Mouse (Mus musculus) embryonic facial prominence, embryonic 15.5 days (tissue): ENCODE measurements around the gene 6330409D20Rik. TPM values are rescaled to one million over a fixed set of nuclear protein-coding genes. Genes with fewer than 3 reads are reported as not detected.
A peak's percentile ranks its signal among the peaks of the same experiment; 100 is the strongest.

Experiments
- ATAC-seq: fragments of 200-750 bp; cut with Nextera tagmentation; 2 replicates; pipeline ENCODE4 v1.8.0; 2017; ENCODE audit warnings: low read depth, moderate TSS enrichment; ENCODE audit not compliant: insufficient number of reproducible peaks, low FRiP score, low TSS enrichment
- H3K27ac ChIP-seq: fragments of 300-500 bp; sonication (generic); replicated peaks from 2 replicates; pipeline ENCODE4 v1.5.1; 2015; ENCODE audit warnings: mild to moderate bottlenecking, inconsistent platforms
- H3K27me3 ChIP-seq: fragments of 300-500 bp; sonication (generic); 2 replicates; pipeline ENCODE4 v1.6.1; 2015; ENCODE audit warnings: inconsistent platforms
- H3K36me3 ChIP-seq: fragments of 300-500 bp; sonication (generic); 2 replicates; pipeline ENCODE4 v1.6.1; 2015; ENCODE audit warnings: mild to moderate bottlenecking, inconsistent platforms
- H3K4me1 ChIP-seq: fragments of 300-500 bp; sonication (generic); 2 replicates; pipeline ENCODE4 v1.6.1; 2015; ENCODE audit warnings: inconsistent platforms
- H3K4me2 ChIP-seq: fragments of 300-500 bp; sonication (generic); replicated peaks from 2 replicates; pipeline ENCODE4 v1.6.1; 2015; ENCODE audit warnings: mild to moderate bottlenecking, inconsistent platforms
- H3K4me3 ChIP-seq: fragments of 300-500 bp; sonication (generic); replicated peaks from 2 replicates; pipeline ENCODE4 v1.5.1; 2015; ENCODE audit warnings: mild to moderate bottlenecking, inconsistent platforms
- H3K9ac ChIP-seq: fragments of 300-500 bp; sonication (generic); 2 replicates; pipeline ENCODE4 v1.6.1; 2015; ENCODE audit warnings: inconsistent platforms
- H3K9me3 ChIP-seq: fragments of 300-500 bp; sonication (generic); replicated peaks from 2 replicates; pipeline ENCODE4 v1.6.1; 2016; ENCODE audit warnings: inconsistent platforms
- WGBS: fragments of 180-500 bp; shearing (Covaris S2); methylation state at CpG from one replicate; pipeline ENCODE4 v1.1.7; 2015; 5-methylcytosine and 5-hydroxymethylcytosine counted together
- polyA plus RNA-seq: library from polyadenylated mRNA; unstranded; fragments of >200 nt; fragmentation: Nextera tagmentation; extraction: Ambion mirVana; gene quantifications from 2 replicates; pipeline ENCODE4 v1.2.1, GENCODE M21; 2015

Gene 6330409D20Rik
- polyA plus RNA-seq, 1 experiment from 2014 or later = 0.32 TPM

- H3K27ac ChIP-seq = no peak overlapping the region
- no peak for ATAC-seq
- 45% methylated on average over 3 of the region's 3 CpGs for WGBS
- H3K4me3 ChIP-seq = no peak overlapping the region
- no peaks in the 10 kb centered on the region for H3K9me3 ChIP-seq
- peaks cover 8% of the 10 kb centered on the region for H3K27me3 ChIP-seq
- no peak overlapping the region for H3K4me2 ChIP-seq
- no peak overlapping the region for H3K9ac ChIP-seq
- H3K4me1 ChIP-seq = peaks cover 27% of the 10 kb centered on the region
- H3K36me3 ChIP-seq = no peaks in the 10 kb centered on the region
These were observed 4.4 kb downstream of the 6330409D20Rik start for GRCm38 (mm10) chr2:32736306-32736829.

DNA sequence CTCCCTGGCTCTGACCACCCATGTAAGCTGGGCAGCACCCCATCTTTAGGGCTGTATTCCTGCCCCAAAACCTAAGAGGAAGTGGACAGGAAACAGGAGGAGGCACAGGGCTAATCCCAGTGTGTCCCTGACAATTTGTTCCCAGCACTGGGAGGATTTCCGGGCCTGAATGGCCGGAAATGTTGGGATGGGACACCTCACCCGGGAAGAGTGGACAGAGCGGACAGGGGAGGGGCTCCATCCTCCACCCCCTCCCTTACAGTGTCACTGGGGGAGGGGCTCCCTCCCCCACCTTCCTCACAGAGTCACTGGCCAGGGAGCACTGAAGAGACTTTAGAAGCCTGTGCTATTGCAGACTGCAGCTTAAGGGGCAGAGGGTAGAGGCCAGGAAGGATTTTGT is 5.9 kb downstream of the 6330409D20Rik start:
- H3K27ac ChIP-seq = no peak overlapping the region
- 41% methylated on average over 4 of the region's 4 CpGs for WGBS
- H3K4me2 ChIP-seq = no peak overlapping the region
- no peak overlapping the region for H3K9ac ChIP-seq
- H3K4me3 ChIP-seq = no peak overlapping the region
- peaks cover 31% of the 10 kb centered on the region for H3K4me1 ChIP-seq
- peaks cover 3% of the 10 kb centered on the region; the same call in 1 of the 2 replicates for H3K27me3 ChIP-seq
- H3K9me3 ChIP-seq = no peaks in the 10 kb centered on the region
- no peaks in the 10 kb centered on the region for H3K36me3 ChIP-seq
- ATAC-seq = no peak

GRCm38 (mm10) chr2:32734480-32734879 is 6.3 kb downstream of the 6330409D20Rik start:
- Histone ChIP-seq H3K27me3 (no peaks in the 10 kb centered on the region), H3K4me3 (no peak overlapping the region), H3K4me2 (no peak overlapping the region), H3K27ac (0 out of 2 replicates have a peak overlapping the region, but pooled peaks have one; percentile 14), H3K4me1 (peaks cover 32% of the 10 kb centered on the region), H3K9ac (no peak overlapping the region), H3K36me3 (no peaks in the 10 kb centered on the region), H3K9me3 (no peaks in the 10 kb centered on the region)
- WGBS = 35% methylated on average over 4 of the region's 4 CpGs
- no peak for ATAC-seq

DNA sequence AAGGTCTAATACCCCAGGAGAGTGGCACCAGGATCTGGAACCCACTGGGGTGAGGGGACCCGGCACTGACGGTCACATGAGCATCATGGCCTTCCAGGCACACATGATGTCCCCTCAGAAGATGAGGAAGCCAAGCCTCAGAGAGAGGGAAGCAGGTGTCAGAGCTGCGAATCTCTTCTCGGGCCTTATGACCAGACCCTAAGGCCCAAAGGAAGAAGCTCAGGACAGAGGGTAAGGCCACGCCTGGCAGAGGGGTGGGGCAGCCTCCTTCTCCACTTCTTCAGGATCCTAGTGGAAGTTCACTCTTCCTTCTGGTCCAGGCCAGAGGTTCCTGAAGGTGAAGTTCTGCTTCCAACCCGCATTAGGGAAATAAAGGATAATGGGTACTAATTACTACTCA is 8.1 kb downstream of the 6330409D20Rik start:
- Histone ChIP-seq H3K4me3 (no peak overlapping the region), H3K27me3 (no peaks in the 10 kb centered on the region), H3K27ac (no peak overlapping the region), H3K9me3 (no peaks in the 10 kb centered on the region), H3K9ac (no peak overlapping the region), H3K4me1 (peaks cover 43% of the 10 kb centered on the region), H3K36me3 (no peaks in the 10 kb centered on the region), H3K4me2 (no peak overlapping the region)
- WGBS = 66% methylated on average over 6 of the region's 6 CpGs
- ATAC-seq = no peak

DNA sequence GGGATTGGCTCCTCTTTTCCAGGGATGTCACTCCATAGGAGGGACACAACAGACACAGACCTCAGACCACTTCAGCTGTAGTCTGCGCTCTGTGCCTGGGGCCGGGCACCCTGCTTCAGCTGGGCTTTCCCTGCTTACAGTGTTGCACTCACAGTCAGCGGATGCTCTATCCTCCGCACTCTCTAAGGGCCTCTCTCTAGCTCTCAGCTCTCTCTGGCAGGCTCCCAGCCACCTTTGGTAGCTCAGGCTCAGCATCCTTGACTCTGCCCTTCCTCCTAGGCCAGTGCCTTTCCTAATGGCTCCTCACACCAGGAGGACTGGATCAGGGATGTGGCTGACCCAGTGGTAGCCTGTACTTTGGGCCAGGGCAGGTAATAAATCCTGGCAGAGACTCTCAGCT is 8.9 kb downstream of the 6330409D20Rik start:
- Histone ChIP-seq H3K9me3 (no peaks in the 10 kb centered on the region), H3K4me2 (no peak overlapping the region), H3K9ac (no peak overlapping the region), H3K27me3 (no peaks in the 10 kb centered on the region), H3K36me3 (no peaks in the 10 kb centered on the region), H3K27ac (peak overlapping the region; percentile 45), H3K4me1 (peaks cover 48% of the 10 kb centered on the region), H3K4me3 (no peak overlapping the region)
- ATAC-seq = no peak
- WGBS = 50% methylated on average over 4 of the region's 4 CpGs

DNA sequence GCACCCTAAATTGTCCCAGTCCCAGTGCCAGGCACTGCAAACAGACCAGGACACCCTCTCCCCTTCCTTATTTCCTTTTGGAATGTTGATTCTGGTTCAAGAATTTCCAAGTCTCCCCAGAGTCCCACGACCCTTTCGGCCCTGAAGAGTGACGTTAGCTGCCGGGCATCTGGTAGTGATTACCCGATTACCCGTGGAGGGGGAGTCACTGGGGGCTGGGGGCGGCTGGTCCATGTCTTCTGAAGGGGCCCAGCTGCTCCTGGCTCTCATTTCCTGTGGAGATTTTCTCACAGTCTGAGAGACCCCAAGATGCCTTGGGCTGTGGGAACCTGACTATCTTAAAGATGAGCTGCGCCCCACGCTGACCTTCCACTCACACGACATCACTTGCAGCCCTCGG is 10.0 kb downstream of the 6330409D20Rik start:
- H3K4me2 ChIP-seq = peak overlapping the region; percentile 15; the same call in 1 of the 2 replicates
- peaks cover 49% of the 10 kb centered on the region for H3K4me1 ChIP-seq
- no peaks in the 10 kb centered on the region for H3K27me3 ChIP-seq
- H3K9me3 ChIP-seq = no peaks in the 10 kb centered on the region
- no peak overlapping the region for H3K4me3 ChIP-seq
- H3K36me3 ChIP-seq = no peaks in the 10 kb centered on the region
- 8% methylated on average over 11 of the region's 11 CpGs for WGBS
- no peak overlapping the region for H3K9ac ChIP-seq
- no peak for ATAC-seq
- H3K27ac ChIP-seq = peak overlapping the region; percentile 74

DNA sequence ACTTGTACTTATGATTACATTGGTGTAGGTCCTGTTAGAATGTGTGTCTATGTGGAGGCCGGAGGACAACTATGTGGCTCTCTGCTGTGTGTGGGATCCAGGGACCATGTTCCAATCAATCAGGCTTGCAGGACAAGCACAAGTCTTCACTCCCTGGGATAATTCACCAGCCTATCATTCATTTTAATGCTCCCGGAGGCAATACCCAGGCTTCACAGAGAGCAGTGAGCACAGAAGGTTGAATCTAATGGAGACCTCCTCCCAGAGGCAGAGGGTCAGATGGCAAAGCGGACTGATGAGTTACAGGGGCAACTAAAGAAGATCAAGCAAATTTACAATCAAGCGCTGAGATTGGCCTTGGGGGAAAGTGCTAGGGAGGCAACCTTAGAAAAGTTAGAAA is 11.3 kb downstream of the 6330409D20Rik start:
- Histone ChIP-seq H3K27ac (0 out of 2 replicates have a peak overlapping the region, but pooled peaks have one; percentile 74), H3K9me3 (no peaks in the 10 kb centered on the region), H3K9ac (no peak overlapping the region), H3K4me1 (peaks cover 42% of the 10 kb centered on the region), H3K27me3 (no peaks in the 10 kb centered on the region), H3K4me3 (peak overlapping the region; percentile 4; the same call in 1 of the 2 replicates), H3K4me2 (no peak overlapping the region), H3K36me3 (no peaks in the 10 kb centered on the region)
- 50% methylated on average over 4 of the region's 4 CpGs for WGBS
- no peak for ATAC-seq

- no peaks in the 10 kb centered on the region for H3K36me3 ChIP-seq
- no peak overlapping the region for H3K27ac ChIP-seq
- no peaks in the 10 kb centered on the region for H3K27me3 ChIP-seq
- H3K9ac ChIP-seq = no peak overlapping the region
- peaks cover 39% of the 10 kb centered on the region for H3K4me1 ChIP-seq
- peak overlapping the region; percentile 40 for H3K4me3 ChIP-seq
- H3K9me3 ChIP-seq = no peaks in the 10 kb centered on the region
- H3K4me2 ChIP-seq = peak overlapping the region; percentile 52
- no peak for ATAC-seq
- WGBS = 41% methylated on average over 7 of the region's 7 CpGs
These were observed 12.4 kb downstream of the 6330409D20Rik start for GRCm38 (mm10) chr2:32728463-32728862.

DNA sequence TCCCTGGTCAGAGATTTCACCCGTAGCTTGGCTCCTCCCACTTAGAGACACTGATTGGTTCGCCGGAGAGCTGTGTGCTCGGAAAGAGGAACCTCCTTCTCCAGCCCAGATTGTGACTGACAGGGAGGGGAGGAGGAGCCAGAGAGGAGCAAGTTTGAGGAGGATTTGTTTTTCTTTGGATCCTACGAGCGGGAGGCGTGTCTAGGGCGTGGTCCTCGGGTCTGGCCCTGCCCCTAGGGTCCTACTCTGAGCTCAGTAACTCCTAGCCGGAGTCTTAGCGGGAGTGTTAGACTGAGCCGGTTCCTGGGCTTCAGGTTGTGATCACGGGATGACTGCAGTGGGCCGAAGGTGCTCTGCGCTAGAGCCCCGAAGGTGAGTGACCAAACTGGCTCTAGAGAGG is 13.4 kb downstream of the 6330409D20Rik start:
- peaks cover 39% of the 10 kb centered on the region for H3K4me1 ChIP-seq
- no peak overlapping the region for H3K9ac ChIP-seq
- H3K27ac ChIP-seq = peak overlapping the region; percentile 58
- H3K4me3 ChIP-seq = peak overlapping the region; percentile 40
- no peaks in the 10 kb centered on the region for H3K36me3 ChIP-seq
- peak overlapping the region; percentile 52 for H3K4me2 ChIP-seq
- peak; percentile 97 for ATAC-seq
- WGBS = 1% methylated on average over 16 of the region's 16 CpGs
- H3K9me3 ChIP-seq = no peaks in the 10 kb centered on the region
- no peaks in the 10 kb centered on the region for H3K27me3 ChIP-seq

GRCm38 (mm10) chr2:32724832-32725790 is 15.7 kb downstream of the 6330409D20Rik start:
- Histone ChIP-seq H3K4me2 (no peak overlapping the region), H3K4me3 (no peak overlapping the region), H3K9ac (no peak overlapping the region), H3K27ac (no peak overlapping the region), H3K36me3 (no peaks in the 10 kb centered on the region), H3K27me3 (no peaks in the 10 kb centered on the region), H3K4me1 (peaks cover 42% of the 10 kb centered on the region), H3K9me3 (no peaks in the 10 kb centered on the region)
- WGBS = 78% methylated on average over 16 of the region's 16 CpGs
- no peak for ATAC-seq

GRCm38 (mm10) chr2:32724149-32724548 is 16.7 kb downstream of the 6330409D20Rik start:
- Histone ChIP-seq H3K4me3 (no peak overlapping the region), H3K27ac (no peak overlapping the region), H3K9ac (no peak overlapping the region), H3K4me2 (no peak overlapping the region), H3K4me1 (peaks cover 39% of the 10 kb centered on the region), H3K9me3 (no peaks in the 10 kb centered on the region), H3K27me3 (no peaks in the 10 kb centered on the region), H3K36me3 (no peaks in the 10 kb centered on the region)
- ATAC-seq = no peak
- WGBS = 71% methylated on average over 4 of the region's 4 CpGs
